Mouse (Mus musculus): ENCODE results near the gene Wipi1. TPM values are rescaled to one million over a fixed set of nuclear protein-coding genes. Genes with fewer than 3 reads are reported as not detected.
A peak's percentile ranks its signal among the peaks of the same experiment; 100 is the strongest.

Wipi1 gene
- total and polyA plus RNA-seq, 3 experiments, result 1.8 to 2.2 (median 2.0) TPM

GRCm38 (mm10) chr11:109649206-109649605, 37.4 kb upstream of the Wipi1 start, which contains the start of gene Prkar1a:
Gene Prkar1a, plus strand, starts transcription at chr11:109649405.
- Histone ChIP-seq H3K36me3 (replicated peaks in 1 of 2; ENCODE audit: control insufficient read depth in 1 of 2, insufficient read depth in 1 of 2, low read length in 1 of 2) (peaks cover 7 to 13% of the 10 kb centered on the region in 2 experiments), H3K4me2 (ENCODE audit: insufficient read depth, low read depth, poor library complexity, severe bottlenecking) (peak within 1 kb of the TSS; percentile 65), H3K9ac (ENCODE audit: insufficient read depth, low read depth) (peak within 1 kb of the TSS; percentile 58), H3K27ac (ENCODE audit: insufficient read depth, low read depth) (no peak within 1 kb of the TSS; the same call in 1 of the 2 replicates), H3K4me3 (replicated peaks in 1 of 3; ENCODE audit: low read depth in 2 of 3, low read length in 2 of 3, poor library complexity in 1 of 3) (peak within 1 kb of the TSS; percentile 78 to 92 (median 82)), H3K27me3 (replicated peaks) (peaks cover 8% of the 10 kb centered on the region), H3K79me2 (replicated peaks; ENCODE audit: control insufficient read depth, extremely low read depth, insufficient read depth, poor library complexity, severe bottlenecking) (peaks cover 32% of the 10 kb centered on the region), H3K9me3 (replicated peaks; ENCODE audit: low read length) (no peaks in the 10 kb centered on the region), H3K4me1 (ENCODE audit: control insufficient read depth in 1 of 2, insufficient read depth in 2 of 2) (peaks cover 14 to 38% of the 10 kb centered on the region in 2 experiments)
- DNase-seq (ENCODE audit: extremely low read depth), result no peak
- TF ChIP-seq BHLHE40 (IDR thresholded peaks at IDR 0.05; ENCODE audit: low read depth, low read length) (no peak), MAFK (IDR thresholded peaks at IDR 0.05; ENCODE audit: insufficient replicate concordance, low read length) (no peak), NRF1 (IDR thresholded peaks at IDR 0.05; ENCODE audit: low read depth, low read length) (peak; percentile 46; the same call in 1 of the 2 replicates), KAT2A (IDR thresholded peaks at IDR 0.05; ENCODE audit: insufficient replicate concordance, low read length) (0 out of 2 replicates have a peak, but pooled peaks have one; percentile 2)
- in situ Hi-C loops (cut with MboI; ENCODE audit: low pct_ligation_motif_present, low pct_unique_long_range_greater_than_20kb, low sequenced_read_pairs), result no loop called here
- dilution Hi-C loops (cut with MboI; ENCODE audit: extremely low pct_ligation_motif_present, extremely low pct_unique_long_range_greater_than_20kb, low sequenced_read_pairs), result no loop called here

- peaks cover 25% of the 10 kb centered on the region for H3K79me2 ChIP-seq (replicated peaks; ENCODE audit: control insufficient read depth, extremely low read depth, insufficient read depth, poor library complexity, severe bottlenecking)
- H3K36me3 ChIP-seq (replicated peaks in 1 of 2; ENCODE audit: control insufficient read depth in 1 of 2, insufficient read depth in 1 of 2, low read length in 1 of 2), result peaks cover 3 to 6% of the 10 kb centered on the region in 2 experiments
- H3K9me3 ChIP-seq (replicated peaks; ENCODE audit: low read length), result no peaks in the 10 kb centered on the region
- H3K9ac ChIP-seq (ENCODE audit: insufficient read depth, low read depth), result no peak overlapping the region
- in situ Hi-C loops (cut with MboI; ENCODE audit: low pct_ligation_motif_present, low pct_unique_long_range_greater_than_20kb, low sequenced_read_pairs), result no loop called here
- peak overlapping the region; percentile 65; the same call in 1 of the 2 replicates for H3K4me2 ChIP-seq (ENCODE audit: insufficient read depth, low read depth, poor library complexity, severe bottlenecking)
- dilution Hi-C loops (cut with MboI; ENCODE audit: extremely low pct_ligation_motif_present, extremely low pct_unique_long_range_greater_than_20kb, low sequenced_read_pairs), result no loop called here
- no peak overlapping the region for H3K4me3 ChIP-seq (replicated peaks in 1 of 3; ENCODE audit: low read depth in 2 of 3, low read length in 2 of 3, poor library complexity in 1 of 3)
- H3K4me1 ChIP-seq (ENCODE audit: control insufficient read depth in 1 of 2, insufficient read depth in 2 of 2), result peaks cover 12 to 33% of the 10 kb centered on the region in 2 experiments
- peaks cover 8% of the 10 kb centered on the region for H3K27me3 ChIP-seq (replicated peaks)
- H3K27ac ChIP-seq (ENCODE audit: insufficient read depth, low read depth), result no peak overlapping the region
- TF ChIP-seq MAFK (IDR thresholded peaks at IDR 0.05; ENCODE audit: insufficient replicate concordance, low read length) (no peak), JUND (conservative IDR thresholded peaks at IDR 0.05; ENCODE audit: low read depth, low read length) (no peak), PAX5 (IDR thresholded peaks at IDR 0.05; ENCODE audit: low read length) (no peak), JUN (IDR thresholded peaks at IDR 0.05; ENCODE audit: insufficient read depth, low read depth, low read length) (no peak), TBP (conservative IDR thresholded peaks at IDR 0.05; ENCODE audit: low read depth, low read length) (no peak), USF2 (conservative IDR thresholded peaks at IDR 0.05; ENCODE audit: low read depth, low read length) (no peak), HCFC1 (IDR thresholded peaks at IDR 0.05; ENCODE audit: low read depth, low read length) (no peak), USF1 (IDR thresholded peaks at IDR 0.05; ENCODE audit: low read depth, low read length) (no peak), CTCF (conservative IDR thresholded peaks at IDR 0.05 in 1 of 2, IDR thresholded peaks at IDR 0.05 in 1 of 2; ENCODE audit: low read depth in 2 of 2, low read length in 2 of 2) (no peak), POLR2A (IDR thresholded peaks at IDR 0.05; ENCODE audit: low read depth, low read length) (no peak), KAT2A (IDR thresholded peaks at IDR 0.05; ENCODE audit: insufficient replicate concordance, low read length) (no peak), CHD2 (IDR thresholded peaks at IDR 0.05; ENCODE audit: low read length) (no peak), MAX (IDR thresholded peaks at IDR 0.05; ENCODE audit: low read length) (no peak), GABPA (IDR thresholded peaks at IDR 0.05; ENCODE audit: insufficient replicate concordance, low read depth, low read length) (no peak), UBTF (IDR thresholded peaks at IDR 0.05; ENCODE audit: low read depth, low read length) (no peak), ETS1 (conservative IDR thresholded peaks at IDR 0.05; ENCODE audit: low read depth, low read length) (no peak), MAZ (IDR thresholded peaks at IDR 0.05; ENCODE audit: low read depth, low read length) (no peak), BHLHE40 (IDR thresholded peaks at IDR 0.05; ENCODE audit: low read depth, low read length) (no peak), SMC3 (IDR thresholded peaks at IDR 0.05; ENCODE audit: low read depth, low read length) (no peak), ZMIZ1 (IDR thresholded peaks at IDR 0.05; ENCODE audit: low read depth, low read length) (no peak)
- DNase-seq (ENCODE audit: extremely low read depth), result no peak
Observed at GRCm38 (mm10) chr11:109648510-109648909, 36.7 kb upstream of the Wipi1 start.
